Mouse (Mus musculus) heart, postnatal 0 days (tissue): ENCODE measurements at regions not wholly inside any gene's neighbourhood (a gene's known extent, or its start where the extent isn't known, plus 50 kb on each side); places are given as distances from the start of the nearest gene placed in this dataset.

Experiments
- CTCF ChIP-seq: IDR thresholded peaks from 2 replicates; pipeline ENCODE4 v1.5.1; 2016; ENCODE audit warnings: antibody characterized with exemption, control low read depth, low read depth
- EP300 ChIP-seq: IDR thresholded peaks from 2 replicates; pipeline ENCODE4 v1.6.1; 2016; ENCODE audit warnings: antibody characterized with exemption, low read depth

DNA sequence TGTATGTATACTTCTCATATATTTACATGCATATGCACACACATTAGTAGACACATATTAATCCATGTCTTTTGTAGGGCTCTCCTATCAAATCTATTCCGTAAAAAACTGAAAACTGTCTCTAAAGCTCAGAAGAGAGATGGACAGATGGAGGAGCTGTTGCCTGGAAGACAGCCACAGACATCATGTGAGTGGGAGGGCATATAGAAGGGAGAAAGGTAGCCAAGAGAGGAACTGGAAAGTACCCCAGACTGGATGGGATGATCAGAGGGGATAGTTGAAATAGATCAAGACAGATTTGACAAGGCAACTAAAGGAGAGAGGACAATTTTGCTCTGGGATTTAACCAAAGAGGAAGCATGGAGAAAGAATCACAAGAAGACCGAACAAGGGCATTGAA lies 375.1 kb downstream of the Wdr11 start:
- TF ChIP-seq CTCF (no peak), EP300 (no peak)
